Mouse (Mus musculus) stomach, postnatal 0 days (tissue): ENCODE measurements around the gene Kmt2a. TPM values are rescaled to one million over a fixed set of nuclear protein-coding genes. Genes with fewer than 3 reads are reported as not detected.
A peak's percentile ranks its signal among the peaks of the same experiment; 100 is the strongest.
"Not testable (repeated sequence)": the region's sequence is repeated elsewhere in the genome, so short reads cannot be mapped to it uniquely, and the experiment has no call there.

Experiments used
- ATAC-seq: fragments of 200-750 bp; cut with Nextera tagmentation; 2 replicates; pipeline ENCODE4 v1.8.0; 2017; ENCODE audit not compliant: low FRiP score, low TSS enrichment
- DNase-seq: peaks from one replicate; pipeline ENCODE4 v3.0.0-alpha.2; 2016; ENCODE audit warnings: low spot score
- H3K27ac ChIP-seq: fragments of 300-500 bp; sonication (generic); replicated peaks from 2 replicates; pipeline ENCODE4 v1.5.1; 2014; ENCODE audit warnings: mild to moderate bottlenecking, control low read depth
- H3K27me3 ChIP-seq: fragments of 300-500 bp; sonication (generic); 2 replicates; pipeline ENCODE4 v1.6.1; 2014; ENCODE audit warnings: low read length; ENCODE audit not compliant: control insufficient read depth, insufficient read depth
- H3K36me3 ChIP-seq: fragments of 300-500 bp; sonication (generic); 2 replicates; pipeline ENCODE4 v1.6.1; 2014; ENCODE audit warnings: low read length, mixed read lengths; ENCODE audit not compliant: control insufficient read depth, insufficient read depth
- H3K4me1 ChIP-seq: fragments of 300-500 bp; sonication (generic); replicated peaks from 2 replicates; pipeline ENCODE4 v1.6.1; 2014; ENCODE audit warnings: antibody characterized with exemption; ENCODE audit not compliant: control insufficient read depth, insufficient read depth
- H3K4me2 ChIP-seq: fragments of 300-500 bp; sonication (generic); replicated peaks from 2 replicates; pipeline ENCODE4 v1.6.1; 2014; ENCODE audit warnings: low read depth, mild to moderate bottlenecking, control low read depth, moderate library complexity
- H3K4me3 ChIP-seq: fragments of 300-500 bp; sonication (generic); 2 replicates; pipeline ENCODE4 v1.5.1; 2014; ENCODE audit warnings: low read depth, low read length, control low read depth
- H3K9ac ChIP-seq: fragments of 300-500 bp; sonication (generic); 2 replicates; pipeline ENCODE4 v1.6.1; 2014; ENCODE audit warnings: mild to moderate bottlenecking, low read length, control low read depth, mixed read lengths
- H3K9me3 ChIP-seq: fragments of 300-500 bp; sonication (generic); 2 replicates; pipeline ENCODE4 v1.6.1; 2016; ENCODE audit warnings: low read length; ENCODE audit not compliant: control insufficient read depth
- CTCF ChIP-seq: IDR thresholded peaks from 2 replicates; pipeline ENCODE4 v1.5.1; 2016; ENCODE audit warnings: antibody characterized with exemption, low read depth, mild to moderate bottlenecking, moderate library complexity
- EP300 ChIP-seq: optimal IDR thresholded peaks from 2 replicates; pipeline ENCODE3; 2016; ENCODE audit warnings: antibody characterized with exemption
- WGBS: fragments of 180-500 bp; shearing (Covaris S2); extraction: QIAGEN DNeasy Blood & Tissue Kit; methylation state at CpG from one replicate; pipeline ENCODE4 v1.1.7; 2014; 5-methylcytosine and 5-hydroxymethylcytosine counted together
- polyA plus RNA-seq: library from polyadenylated mRNA; unstranded; fragments of >200 nt; fragmentation: Nextera tagmentation; extraction: Ambion mirVana; gene quantifications from 2 replicates; pipeline ENCODE4 v1.2.1, GENCODE M21; 2015

Kmt2a gene
- polyA plus RNA-seq, 1 experiment from 2014 or later, result 4.3 TPM

- 0 out of 2 replicates have a peak, but pooled peaks cover 2% of the 10 kb centered on the region for H3K4me1 ChIP-seq
- DNase-seq (no peak), ATAC-seq (no peak)
- no peak overlapping the region for H3K4me3 ChIP-seq
- no peak for TF ChIP-seq EP300
- peak; percentile 25; the same call in 1 of the 2 replicates for TF ChIP-seq CTCF
- no peak overlapping the region for H3K4me2 ChIP-seq
- no peak overlapping the region for H3K9ac ChIP-seq
- H3K36me3 ChIP-seq, result no peaks in the 10 kb centered on the region
- WGBS, result 92% methylated on average over 5 of the region's 5 CpGs
- no peak overlapping the region for H3K27ac ChIP-seq
- H3K27me3 ChIP-seq, result no peaks in the 10 kb centered on the region
- H3K9me3 ChIP-seq, result no peaks in the 10 kb centered on the region
Observed at GRCm38 (mm10) chr9:44771376-44771775, 109.7 kb downstream of the Kmt2a start.

- H3K27ac ChIP-seq, H3K9me3 ChIP-seq, H3K4me1 ChIP-seq, DNase-seq, H3K27me3 ChIP-seq, H3K36me3 ChIP-seq, H3K9ac ChIP-seq, ATAC-seq: not testable (repeated sequence)
- 42% methylated on average over 7 of the region's 9 CpGs for WGBS
- H3K4me3 ChIP-seq, result peak overlapping the region; percentile 98
- H3K4me2 ChIP-seq, result peak overlapping the region; percentile 55; the same call in 1 of the 2 replicates
Observed at GRCm38 (mm10) chr9:44768029-44768394, 113.1 kb downstream of the Kmt2a start.

GRCm38 (mm10) chr9:44767101-44768028 is 113.7 kb downstream of the Kmt2a start, which contains the start of the genes Arcn1 and Ift46:
Gene Arcn1, minus strand, starts transcription at chr9:44767845.
Gene Ift46, plus strand, starts transcription at chr9:44767908.
- ATAC-seq (peak; percentile 88), DNase-seq (peak; percentile 94)
- H3K4me1 ChIP-seq, result no peaks in the 10 kb centered on the region
- TF ChIP-seq CTCF (no peak; the same call in 1 of the 2 replicates), EP300 (peak; percentile 27)
- under 1% methylated on average over 72 of the region's 82 CpGs for WGBS
- peak within 1 kb of the TSS; percentile 99 for H3K9ac ChIP-seq
- no peaks in the 10 kb centered on the region for H3K9me3 ChIP-seq
- peak within 1 kb of the TSS; percentile 98 for H3K27ac ChIP-seq
- H3K36me3 ChIP-seq, result no peaks in the 10 kb centered on the region
- H3K4me2 ChIP-seq, result peak within 1 kb of the TSS; percentile 55
- H3K27me3 ChIP-seq, result no peaks in the 10 kb centered on the region
- peak within 1 kb of the TSS; percentile 98 for H3K4me3 ChIP-seq

GRCm38 (mm10) chr9:44760873-44761272 is 120.2 kb downstream of the Kmt2a start:
- no peak for DNase-seq
- Histone ChIP-seq H3K4me2 (no peak overlapping the region), H3K9ac (no peak overlapping the region), H3K27me3 (no peaks in the 10 kb centered on the region), H3K9me3 (no peaks in the 10 kb centered on the region), H3K4me1 (no peaks in the 10 kb centered on the region), H3K36me3 (peaks cover 8% of the 10 kb centered on the region; the same call in 1 of the 2 replicates), H3K27ac (no peak overlapping the region), H3K4me3 (no peak overlapping the region)
- 55% methylated on average over 2 of the region's 2 CpGs for WGBS
- TF ChIP-seq CTCF, result no peak
- no peak for TF ChIP-seq EP300
- no peak for ATAC-seq

Other genes starting within 250 kb of the Kmt2a start
- not detected in 2 replicates for gene Treh, start 208.1 kb downstream of the Kmt2a start, polyA plus RNA-seq
- gene Phldb1, start 146.1 kb downstream of the Kmt2a start, polyA plus RNA-seq, result 14.9 and 15.8 TPM in 2 replicates
- gene Arcn1, start 113.5 kb downstream of the Kmt2a start, polyA plus RNA-seq, result 98.1 TPM in 2 replicates
- gene Ift46, start 113.4 kb downstream of the Kmt2a start, polyA plus RNA-seq, result 55.5 and 61.9 TPM in 2 replicates
- gene Tmem25, start 82.0 kb downstream of the Kmt2a start, polyA plus RNA-seq, result 1.7 and 1.9 TPM in 2 replicates
- 8.6 and 9.2 TPM in 2 replicates for gene Ttc36, start 78.2 kb downstream of the Kmt2a start, polyA plus RNA-seq
- gene Atp5l, start 39.4 kb upstream of the Kmt2a start, polyA plus RNA-seq, result 1,024 and 1,071 TPM in 2 replicates
- gene Ube4a, start 84.3 kb upstream of the Kmt2a start, polyA plus RNA-seq, result 11.7 and 14.3 TPM in 2 replicates
- 0.16 and 0.39 TPM in 2 replicates for gene Cd3g, start 99.1 kb upstream of the Kmt2a start, polyA plus RNA-seq
- gene Cd3d, start 100.5 kb upstream of the Kmt2a start, polyA plus RNA-seq, result 0.15 TPM in 1 of 2 replicates, not detected in the other
- gene Cd3e, start 128.3 kb upstream of the Kmt2a start, polyA plus RNA-seq, result 0.18 TPM in 1 of 2 replicates, not detected in the other
- 38.1 and 45.4 TPM in 2 replicates for gene Mpzl2, start 158.5 kb upstream of the Kmt2a start, polyA plus RNA-seq
- 30.8 and 31.6 TPM in 2 replicates for gene Mpzl3, start 173.9 kb upstream of the Kmt2a start, polyA plus RNA-seq
- 3.4 and 3.5 TPM in 2 replicates for gene Jaml, start 197.9 kb upstream of the Kmt2a start, polyA plus RNA-seq
- 0.84 and 0.94 TPM in 2 replicates for gene Scn2b, start 236.5 kb upstream of the Kmt2a start, polyA plus RNA-seq